Mouse (Mus musculus): Measurements from ENCODE around the gene Rasa1. TPM values are rescaled to one million over a fixed set of nuclear protein-coding genes. Genes with fewer than 3 reads are reported as not detected.

Rasa1 gene
- total and polyA plus RNA-seq, 3 experiments, result 14.3 to 35.1 (median 34.5) TPM

DNA sequence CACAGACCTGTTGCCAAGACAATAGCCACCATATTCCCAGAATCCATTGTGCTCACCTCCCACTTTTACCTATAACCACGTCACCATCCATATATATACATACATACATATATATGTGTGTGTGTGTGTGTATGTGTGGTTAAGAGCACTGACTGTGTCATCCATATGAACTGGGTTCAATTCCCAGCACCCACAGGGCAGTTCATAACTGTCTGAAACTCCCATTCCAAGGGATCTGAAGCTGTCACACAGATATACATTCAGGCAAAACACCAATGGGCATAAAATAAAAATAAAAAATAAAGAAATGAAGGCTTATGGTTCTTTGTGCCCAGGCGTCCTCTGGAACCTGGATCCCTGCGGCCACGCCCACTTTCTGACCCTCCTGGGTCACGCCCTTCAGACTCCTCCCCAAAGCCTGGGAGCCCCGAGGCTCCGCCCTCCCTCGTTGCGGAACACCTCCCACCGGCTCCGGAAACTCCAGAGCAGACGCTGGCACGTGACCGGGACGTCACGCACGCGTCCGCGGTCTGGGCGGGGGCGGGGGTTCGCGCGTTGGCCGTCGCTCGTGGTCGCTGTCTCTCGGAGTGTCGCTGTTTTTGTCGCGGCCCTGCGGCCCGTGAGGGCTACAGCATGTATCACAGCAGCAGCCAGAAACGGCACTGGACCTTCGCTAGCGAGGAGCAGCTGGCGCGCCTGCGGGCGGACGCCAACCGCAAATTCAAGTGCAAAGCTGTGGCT, 99.9 kb downstream of the Rasa1 start, which contains the start of gene Ccnh:
Gene Ccnh (plus strand): TSS at position 506 of the 741 bp plus-strand sequence.
- dilution Hi-C loops (cut with MboI; ENCODE audit: extremely low pct_ligation_motif_present, extremely low pct_unique_long_range_greater_than_20kb, low sequenced_read_pairs), result no loop called here
- TF ChIP-seq KAT2A (IDR thresholded peaks at IDR 0.05; ENCODE audit: insufficient replicate concordance, low read length) (no peak), MAFK (IDR thresholded peaks at IDR 0.05; ENCODE audit: insufficient replicate concordance, low read length) (no peak), MYC (IDR thresholded peaks at IDR 0.05; ENCODE audit: low read depth, low read length) (no peak), GABPA (IDR thresholded peaks at IDR 0.05; ENCODE audit: insufficient replicate concordance, low read depth, low read length) (no peak), ZNF384 (IDR thresholded peaks at IDR 0.05; ENCODE audit: low read depth, low read length) (no peak), IRF4 (IDR thresholded peaks at IDR 0.05; ENCODE audit: low read depth, low read length) (peak; percentile 43; the same call in 1 of the 2 replicates), USF1 (IDR thresholded peaks at IDR 0.05; ENCODE audit: low read depth, low read length) (peak; percentile 94), UBTF (IDR thresholded peaks at IDR 0.05; ENCODE audit: low read depth, low read length) (no peak), POLR2AphosphoS2 (IDR thresholded peaks at IDR 0.05; ENCODE audit: low read depth, low read length) (no peak), CTCF (conservative IDR thresholded peaks at IDR 0.05 in 1 of 2, IDR thresholded peaks at IDR 0.05 in 1 of 2; ENCODE audit: low read depth in 2 of 2, low read length in 2 of 2) (no peak), CHD1 (IDR thresholded peaks at IDR 0.05; ENCODE audit: low read depth, low read length) (no peak), CHD2 (IDR thresholded peaks at IDR 0.05; ENCODE audit: low read length) (no peak), MAZ (IDR thresholded peaks at IDR 0.05; ENCODE audit: low read depth, low read length) (peak; percentile 100), RCOR1 (conservative IDR thresholded peaks at IDR 0.05; ENCODE audit: low read depth, low read length) (no peak), E2F4 (IDR thresholded peaks at IDR 0.05; ENCODE audit: insufficient replicate concordance, low read depth, low read length) (no peak), ELF1 (IDR thresholded peaks at IDR 0.05; ENCODE audit: low read depth, low read length) (peak; percentile 75), ZC3H11A (IDR thresholded peaks at IDR 0.05; ENCODE audit: low read depth, low read length) (no peak), JUN (IDR thresholded peaks at IDR 0.05; ENCODE audit: insufficient read depth, low read depth, low read length) (no peak), MEF2A (IDR thresholded peaks at IDR 0.05; ENCODE audit: borderline replicate concordance, low read depth, low read length) (no peak; the same call in 1 of the 2 replicates), EP300 (IDR thresholded peaks at IDR 0.05; ENCODE audit: low read length) (no peak), HCFC1 (IDR thresholded peaks at IDR 0.05; ENCODE audit: low read depth, low read length) (peak; percentile 75), MXI1 (IDR thresholded peaks at IDR 0.05; ENCODE audit: low read depth, low read length) (peak; percentile 85), JUND (conservative IDR thresholded peaks at IDR 0.05; ENCODE audit: low read depth, low read length) (no peak), ETS1 (conservative IDR thresholded peaks at IDR 0.05; ENCODE audit: low read depth, low read length) (peak; percentile 35; the same call in 1 of the 2 replicates), POLR2A (IDR thresholded peaks at IDR 0.05; ENCODE audit: low read depth, low read length) (peak; percentile 82), PAX5 (IDR thresholded peaks at IDR 0.05; ENCODE audit: low read length) (no peak), BHLHE40 (IDR thresholded peaks at IDR 0.05; ENCODE audit: low read depth, low read length) (peak; percentile 99), ZMIZ1 (IDR thresholded peaks at IDR 0.05; ENCODE audit: low read depth, low read length) (no peak), SIN3A (IDR thresholded peaks at IDR 0.05; ENCODE audit: low read length) (no peak), RAD21 (IDR thresholded peaks at IDR 0.05; ENCODE audit: low read depth, low read length) (no peak), TBP (conservative IDR thresholded peaks at IDR 0.05; ENCODE audit: low read depth, low read length) (no peak), MAX (IDR thresholded peaks at IDR 0.05; ENCODE audit: low read length) (peak; percentile 90), NRF1 (IDR thresholded peaks at IDR 0.05; ENCODE audit: low read depth, low read length) (peak; percentile 47), SMC3 (IDR thresholded peaks at IDR 0.05; ENCODE audit: low read depth, low read length) (no peak), NELFE (IDR thresholded peaks at IDR 0.05; ENCODE audit: low read depth, low read length) (peak; percentile 74), TCF12 (IDR thresholded peaks at IDR 0.05; ENCODE audit: low read depth, low read length) (peak; percentile 46; the same call in 1 of the 2 replicates), ZKSCAN1 (IDR thresholded peaks at IDR 0.05; ENCODE audit: borderline replicate concordance, low read depth, low read length) (no peak), USF2 (conservative IDR thresholded peaks at IDR 0.05; ENCODE audit: low read depth, low read length) (peak; percentile 87)
- in situ Hi-C loops (cut with MboI; ENCODE audit: low pct_ligation_motif_present, low pct_unique_long_range_greater_than_20kb, low sequenced_read_pairs), result no loop called here
- peak; percentile 91 for DNase-seq (ENCODE audit: extremely low read depth)
- H3K36me3 ChIP-seq (replicated peaks in 1 of 2; ENCODE audit: control insufficient read depth in 1 of 2, insufficient read depth in 1 of 2, low read length in 1 of 2), result peaks cover 9 to 25% of the 10 kb centered on the region in 2 experiments
- peaks cover 0 to 12% of the 10 kb centered on the region in 2 experiments; a peak in 2 of 4 replicates for H3K4me1 ChIP-seq (ENCODE audit: control insufficient read depth in 1 of 2, insufficient read depth in 2 of 2)
- peak within 1 kb of the TSS; percentile 55 for H3K9ac ChIP-seq (ENCODE audit: insufficient read depth, low read depth)
- H3K4me2 ChIP-seq (ENCODE audit: insufficient read depth, low read depth, poor library complexity, severe bottlenecking), result peak within 1 kb of the TSS; percentile 56
- no peaks in the 10 kb centered on the region for H3K79me2 ChIP-seq (replicated peaks; ENCODE audit: control insufficient read depth, extremely low read depth, insufficient read depth, poor library complexity, severe bottlenecking)
- no peaks in the 10 kb centered on the region for H3K27me3 ChIP-seq (replicated peaks)
- H3K9me3 ChIP-seq (replicated peaks; ENCODE audit: low read length), result no peaks in the 10 kb centered on the region
- peak within 1 kb of the TSS; percentile 92 to 96 (median 92) for H3K4me3 ChIP-seq (replicated peaks in 1 of 3; ENCODE audit: low read depth in 2 of 3, low read length in 2 of 3, poor library complexity in 1 of 3)
- peak within 1 kb of the TSS; percentile 42 for H3K27ac ChIP-seq (ENCODE audit: insufficient read depth, low read depth)
